Mouse (Mus musculus) embryonic facial prominence, embryonic 15.5 days (tissue): ENCODE results near the gene Tet2. TPM values are rescaled to one million over a fixed set of nuclear protein-coding genes. Genes with fewer than 3 reads are reported as not detected.

Source experiments
- ATAC-seq: fragments of 200-750 bp; cut with Nextera tagmentation; 2 replicates; pipeline ENCODE4 v1.8.0; 2017; ENCODE audit warnings: low read depth, moderate TSS enrichment; ENCODE audit not compliant: insufficient number of reproducible peaks, low FRiP score, low TSS enrichment
- H3K27ac ChIP-seq: fragments of 300-500 bp; sonication (generic); replicated peaks from 2 replicates; pipeline ENCODE4 v1.5.1; 2015; ENCODE audit warnings: mild to moderate bottlenecking, inconsistent platforms
- H3K27me3 ChIP-seq: fragments of 300-500 bp; sonication (generic); 2 replicates; pipeline ENCODE4 v1.6.1; 2015; ENCODE audit warnings: inconsistent platforms
- H3K36me3 ChIP-seq: fragments of 300-500 bp; sonication (generic); 2 replicates; pipeline ENCODE4 v1.6.1; 2015; ENCODE audit warnings: mild to moderate bottlenecking, inconsistent platforms
- H3K4me1 ChIP-seq: fragments of 300-500 bp; sonication (generic); 2 replicates; pipeline ENCODE4 v1.6.1; 2015; ENCODE audit warnings: inconsistent platforms
- H3K4me2 ChIP-seq: fragments of 300-500 bp; sonication (generic); replicated peaks from 2 replicates; pipeline ENCODE4 v1.6.1; 2015; ENCODE audit warnings: mild to moderate bottlenecking, inconsistent platforms
- H3K4me3 ChIP-seq: fragments of 300-500 bp; sonication (generic); replicated peaks from 2 replicates; pipeline ENCODE4 v1.5.1; 2015; ENCODE audit warnings: mild to moderate bottlenecking, inconsistent platforms
- H3K9ac ChIP-seq: fragments of 300-500 bp; sonication (generic); 2 replicates; pipeline ENCODE4 v1.6.1; 2015; ENCODE audit warnings: inconsistent platforms
- H3K9me3 ChIP-seq: fragments of 300-500 bp; sonication (generic); replicated peaks from 2 replicates; pipeline ENCODE4 v1.6.1; 2016; ENCODE audit warnings: inconsistent platforms
- WGBS: fragments of 180-500 bp; shearing (Covaris S2); methylation state at CpG from one replicate; pipeline ENCODE4 v1.1.7; 2015; 5-methylcytosine and 5-hydroxymethylcytosine counted together
- polyA plus RNA-seq: library from polyadenylated mRNA; unstranded; fragments of >200 nt; fragmentation: Nextera tagmentation; extraction: Ambion mirVana; gene quantifications from 2 replicates; pipeline ENCODE4 v1.2.1, GENCODE M21; 2015

Gene Tet2
- polyA plus RNA-seq, 1 experiment from 2014 or later, result 18.4 TPM

GRCm38 (mm10) chr3:133532806-133533205 lies 12.1 kb downstream of the Tet2 start:
- Histone ChIP-seq H3K9me3 (no peaks in the 10 kb centered on the region), H3K27ac (no peak overlapping the region), H3K9ac (no peak overlapping the region), H3K4me3 (no peak overlapping the region), H3K27me3 (no peaks in the 10 kb centered on the region), H3K4me2 (no peak overlapping the region), H3K4me1 (peaks cover 11% of the 10 kb centered on the region), H3K36me3 (peaks cover 5% of the 10 kb centered on the region)
- 69% methylated on average over 3 of the region's 3 CpGs for WGBS
- no peak for ATAC-seq

- no peaks in the 10 kb centered on the region for H3K27me3 ChIP-seq
- WGBS, result 80% methylated on average over 6 of the region's 6 CpGs
- peaks cover 11% of the 10 kb centered on the region for H3K4me1 ChIP-seq
- H3K9me3 ChIP-seq, result no peaks in the 10 kb centered on the region
- ATAC-seq, result no peak
- H3K27ac ChIP-seq, result no peak overlapping the region
- H3K4me3 ChIP-seq, result no peak overlapping the region
- peaks cover 4% of the 10 kb centered on the region; the same call in 1 of the 2 replicates for H3K36me3 ChIP-seq
- H3K4me2 ChIP-seq, result no peak overlapping the region
- no peak overlapping the region for H3K9ac ChIP-seq
Observed at GRCm38 (mm10) chr3:133532252-133532651, 12.7 kb downstream of the Tet2 start.

- no peak for ATAC-seq
- 70% methylated on average over 2 of the region's 2 CpGs for WGBS
- no peaks in the 10 kb centered on the region for H3K9me3 ChIP-seq
Observed at GRCm38 (mm10) chr3:133531101-133531500, 13.8 kb downstream of the Tet2 start.

GRCm38 (mm10) chr3:133530664-133531063 lies 14.3 kb downstream of the Tet2 start:
- Histone ChIP-seq H3K36me3 (no peaks in the 10 kb centered on the region), H3K9ac (no peak overlapping the region), H3K4me2 (no peak overlapping the region), H3K4me3 (no peak overlapping the region), H3K27me3 (no peaks in the 10 kb centered on the region), H3K4me1 (peaks cover 11% of the 10 kb centered on the region), H3K27ac (no peak overlapping the region), H3K9me3 (no peaks in the 10 kb centered on the region)
- ATAC-seq, result no peak
- WGBS, result 58% methylated on average over 3 of the region's 3 CpGs

More at GRCm38 (mm10) chr3:133531101-133531500, 13.8 kb downstream of the Tet2 start:
- 0 out of 2 replicates have a peak, but pooled peaks cover under 1% of the 10 kb centered on the region for H3K36me3 ChIP-seq
- no peak overlapping the region for H3K4me2 ChIP-seq
- H3K27me3 ChIP-seq, result no peaks in the 10 kb centered on the region
- no peak overlapping the region for H3K27ac ChIP-seq
- peaks cover 11% of the 10 kb centered on the region for H3K4me1 ChIP-seq
- H3K9ac ChIP-seq, result no peak overlapping the region
- H3K4me3 ChIP-seq, result no peak overlapping the region

- Histone ChIP-seq H3K4me1 (no peaks in the 10 kb centered on the region; the same call in 1 of the 2 replicates), H3K36me3 (no peaks in the 10 kb centered on the region), H3K9ac (no peak overlapping the region), H3K27ac (no peak overlapping the region), H3K4me2 (no peak overlapping the region), H3K9me3 (no peaks in the 10 kb centered on the region), H3K4me3 (no peak overlapping the region), H3K27me3 (no peaks in the 10 kb centered on the region)
- no peak for ATAC-seq
- 84% methylated on average over 4 of the region's 4 CpGs for WGBS
Observed at GRCm38 (mm10) chr3:133526119-133526723, 18.7 kb downstream of the Tet2 start.

GRCm38 (mm10) chr3:133525578-133525977 lies 19.4 kb downstream of the Tet2 start:
- Histone ChIP-seq H3K27me3 (no peaks in the 10 kb centered on the region), H3K4me2 (no peak overlapping the region), H3K9me3 (no peaks in the 10 kb centered on the region), H3K9ac (no peak overlapping the region), H3K36me3 (no peaks in the 10 kb centered on the region), H3K4me3 (no peak overlapping the region), H3K4me1 (no peaks in the 10 kb centered on the region), H3K27ac (no peak overlapping the region)
- WGBS, result 83% methylated on average over 1 of the region's 1 CpGs
- no peak for ATAC-seq

GRCm38 (mm10) chr3:133524341-133525050 lies 20.4 kb downstream of the Tet2 start:
- Histone ChIP-seq H3K4me3 (no peak overlapping the region), H3K27ac (no peak overlapping the region), H3K4me2 (no peak overlapping the region), H3K27me3 (no peaks in the 10 kb centered on the region), H3K9me3 (no peaks in the 10 kb centered on the region), H3K9ac (no peak overlapping the region), H3K4me1 (no peaks in the 10 kb centered on the region), H3K36me3 (no peaks in the 10 kb centered on the region)
- WGBS, result 77% methylated on average over 4 of the region's 4 CpGs
- no peak for ATAC-seq

GRCm38 (mm10) chr3:133523191-133523590 lies 21.7 kb downstream of the Tet2 start:
- no peak for ATAC-seq

GRCm38 (mm10) chr3:133522289-133522688 lies 22.6 kb downstream of the Tet2 start:
- Histone ChIP-seq H3K27ac (no peak overlapping the region), H3K4me2 (no peak overlapping the region), H3K9me3 (no peaks in the 10 kb centered on the region), H3K4me1 (peaks cover 3% of the 10 kb centered on the region; the same call in 1 of the 2 replicates), H3K4me3 (no peak overlapping the region), H3K9ac (no peak overlapping the region), H3K27me3 (no peaks in the 10 kb centered on the region), H3K36me3 (no peaks in the 10 kb centered on the region)
- ATAC-seq, result no peak
- WGBS, result 82% methylated on average over 7 of the region's 7 CpGs

More at GRCm38 (mm10) chr3:133523191-133523590, 21.7 kb downstream of the Tet2 start:
- Histone ChIP-seq H3K4me1 (no peaks in the 10 kb centered on the region), H3K27ac (no peak overlapping the region), H3K9ac (no peak overlapping the region), H3K4me3 (no peak overlapping the region), H3K9me3 (no peaks in the 10 kb centered on the region), H3K36me3 (no peaks in the 10 kb centered on the region), H3K27me3 (no peaks in the 10 kb centered on the region), H3K4me2 (no peak overlapping the region)
- WGBS, result 86% methylated on average over 6 of the region's 6 CpGs

- no peaks in the 10 kb centered on the region for H3K27me3 ChIP-seq
- H3K4me2 ChIP-seq, result no peak overlapping the region
- no peak overlapping the region for H3K27ac ChIP-seq
- H3K4me3 ChIP-seq, result no peak overlapping the region
- 80% methylated on average over 3 of the region's 3 CpGs for WGBS
- no peaks in the 10 kb centered on the region for H3K9me3 ChIP-seq
- peaks cover 4% of the 10 kb centered on the region; the same call in 1 of the 2 replicates for H3K4me1 ChIP-seq
- ATAC-seq, result no peak
- peaks cover 7% of the 10 kb centered on the region; the same call in 1 of the 2 replicates for H3K36me3 ChIP-seq
- H3K9ac ChIP-seq, result no peak overlapping the region
Observed at GRCm38 (mm10) chr3:133518801-133519200, 26.1 kb downstream of the Tet2 start.

- H3K27me3 ChIP-seq, result no peaks in the 10 kb centered on the region
- no peak overlapping the region for H3K4me3 ChIP-seq
- H3K4me1 ChIP-seq, result peaks cover 4% of the 10 kb centered on the region; the same call in 1 of the 2 replicates
- H3K27ac ChIP-seq, result no peak overlapping the region
- H3K36me3 ChIP-seq, result peaks cover 12% of the 10 kb centered on the region; the same call in 1 of the 2 replicates
- ATAC-seq, result no peak
- H3K4me2 ChIP-seq, result no peak overlapping the region
- 86% methylated on average over 6 of the region's 6 CpGs for WGBS
- H3K9ac ChIP-seq, result no peak overlapping the region
- no peaks in the 10 kb centered on the region for H3K9me3 ChIP-seq
Observed at GRCm38 (mm10) chr3:133518116-133518515, 26.8 kb downstream of the Tet2 start.
